Mouse (Mus musculus) gastrocnemius, postnatal 4 days (tissue): Measurements from ENCODE around the gene Cyp8b1. TPM values are rescaled to one million over a fixed set of nuclear protein-coding genes. Genes with fewer than 3 reads are reported as not detected.

ENCODE experiments used
- DNase-seq, 2 experiments: peaks; one replicate each; pipeline ENCODE4 v3.0.0; 2021 to 2022; ENCODE audit warnings: low spot score in 2 of 2, mixed read lengths in 2 of 2
- long read RNA-seq, 2 experiments: library from polyadenylated mRNA; stranded (forward); transcript quantifications; one replicate each; pipeline ENCODE4 v2.0.0; 2021
- total RNA-seq, 2 experiments: library from RNA; stranded (reverse); gene quantifications; 2 replicates each; pipeline ENCODE4 v1.2.3; 2021

Gene Cyp8b1
- under 1 TPM in 1 of 2 experiments, not detected in 1; 0.26 TPM for total RNA-seq
- long read RNA-seq, experiment 1: 0 reads
- long read RNA-seq, experiment 2: 0 reads

GRCm38 (mm10) chr9:121916102-121916501, at the start of gene Cyp8b1:
Gene Cyp8b1, minus strand, starts transcription at chr9:121916305.
- DNase-seq: no peak

- DNase-seq: no peak
Measured at GRCm38 (mm10) chr9:121964941-121965340, 48.8 kb upstream of the Cyp8b1 start.

- no peak for DNase-seq
Measured at GRCm38 (mm10) chr9:121959966-121960635, 44.0 kb upstream of the Cyp8b1 start.

- no peak for DNase-seq
Measured at GRCm38 (mm10) chr9:121952596-121952995, 36.5 kb upstream of the Cyp8b1 start.

- no peak for DNase-seq
Measured at GRCm38 (mm10) chr9:121951114-121951423, 35.0 kb upstream of the Cyp8b1 start.

- peak; percentile 70 to 80 for DNase-seq
Measured at GRCm38 (mm10) chr9:121950418-121951113, 34.5 kb upstream of the Cyp8b1 start, which contains the start of gene Fam198a. Gene Fam198a, plus strand, starts transcription at chr9:121950988.

GRCm38 (mm10) chr9:121948431-121948830, 32.3 kb upstream of the Cyp8b1 start:
- no peak for DNase-seq

GRCm38 (mm10) chr9:121947784-121948183, 31.7 kb upstream of the Cyp8b1 start:
- DNase-seq: peak in 1 of 2 experiments; percentile 67

GRCm38 (mm10) chr9:121943628-121944027, 27.5 kb upstream of the Cyp8b1 start:
- no peak for DNase-seq

- DNase-seq: no peak
Measured at GRCm38 (mm10) chr9:121943005-121943404, 26.9 kb upstream of the Cyp8b1 start.

- DNase-seq: no peak
Measured at GRCm38 (mm10) chr9:121937944-121938355, 21.8 kb upstream of the Cyp8b1 start.

- DNase-seq: no peak
Measured at GRCm38 (mm10) chr9:121937451-121937864, 21.4 kb upstream of the Cyp8b1 start.

- no peak for DNase-seq
Measured at GRCm38 (mm10) chr9:121936952-121937351, 20.8 kb upstream of the Cyp8b1 start.

- DNase-seq: no peak
Measured at GRCm38 (mm10) chr9:121934856-121935255, 18.8 kb upstream of the Cyp8b1 start.

- DNase-seq: no peak
Measured at GRCm38 (mm10) chr9:121928498-121928897, 12.4 kb upstream of the Cyp8b1 start.

GRCm38 (mm10) chr9:121927721-121928120, 11.6 kb upstream of the Cyp8b1 start:
- no peak for DNase-seq

GRCm38 (mm10) chr9:121926634-121927405, 10.7 kb upstream of the Cyp8b1 start:
- no peak for DNase-seq

GRCm38 (mm10) chr9:121925959-121926358, 9.9 kb upstream of the Cyp8b1 start:
- DNase-seq: no peak

- no peak for DNase-seq
Measured at GRCm38 (mm10) chr9:121924901-121925560, 8.9 kb upstream of the Cyp8b1 start.

GRCm38 (mm10) chr9:121923906-121924305, 7.8 kb upstream of the Cyp8b1 start:
- DNase-seq: no peak

- DNase-seq: no peak
Measured at GRCm38 (mm10) chr9:121923443-121923842, 7.3 kb upstream of the Cyp8b1 start.
